Mouse (Mus musculus) liver, adult 2 months (tissue): ENCODE results near the gene Selenoh. TPM values are rescaled to one million over a fixed set of nuclear protein-coding genes. Genes with fewer than 3 reads are reported as not detected.
"Not testable (repeated sequence)": the region's sequence is repeated elsewhere in the genome, so short reads cannot be mapped to it uniquely, and the experiment has no call there.

Source experiments
- DNase-seq: peaks from one replicate; pipeline ENCODE4 v3.0.0-alpha.2; 2011; ENCODE audit warnings: low read depth, low spot score; ENCODE audit errors: extremely low read depth
- H3K27ac ChIP-seq: fragments of 200-500 bp; replicated peaks from 2 replicates; pipeline ENCODE4 v1.5.1; 2012; ENCODE audit warnings: low read depth, mild to moderate bottlenecking, control low read depth, inconsistent platforms, low read length; ENCODE audit not compliant: insufficient read depth
- H3K27me3 ChIP-seq: fragments of 200-500 bp; 2 replicates; pipeline ENCODE4 v1.6.1; 2012; ENCODE audit warnings: mild to moderate bottlenecking, moderate library complexity, low read length, inconsistent platforms; ENCODE audit not compliant: control insufficient read depth, insufficient read depth
- H3K36me3 ChIP-seq: fragments of 200-500 bp; 2 replicates; pipeline ENCODE4 v1.6.1; 2012; ENCODE audit warnings: low read length, inconsistent platforms; ENCODE audit not compliant: control insufficient read depth, insufficient read depth
- H3K4me1 ChIP-seq: fragments of 200-500 bp; 2 replicates; pipeline ENCODE4 v1.6.1; 2011; ENCODE audit warnings: low read length; ENCODE audit not compliant: control insufficient read depth, insufficient read depth
- H3K4me3 ChIP-seq: fragments of 200-500 bp; 2 replicates; pipeline ENCODE4 v1.5.1; 2011; ENCODE audit warnings: low read depth, mild to moderate bottlenecking, control low read depth, low read length, moderate library complexity; ENCODE audit not compliant: insufficient read depth
- H3K79me2 ChIP-seq: fragments of 200-500 bp; 2 replicates; pipeline ENCODE4 v1.6.1; 2012; ENCODE audit warnings: inconsistent platforms, mild to moderate bottlenecking, low read length, moderate library complexity; ENCODE audit not compliant: control insufficient read depth, insufficient read depth
- H3K9ac ChIP-seq: fragments of 200-500 bp; 2 replicates; pipeline ENCODE4 v1.6.1; 2012; ENCODE audit warnings: low read depth, mild to moderate bottlenecking, control low read depth, inconsistent platforms, low read length
- CTCF ChIP-seq: fragments of 200-500 bp; IDR thresholded peaks from 2 replicates; pipeline ENCODE4 v1.5.1; 2011; ENCODE audit warnings: low read depth, low read length, control low read depth
- POLR2A ChIP-seq: fragments of 200-500 bp; IDR thresholded peaks from 2 replicates; pipeline ENCODE4 v1.6.1; 2011; ENCODE audit warnings: low read length, control low read depth; ENCODE audit not compliant: insufficient read depth; ENCODE audit errors: extremely low read depth
- WGBS: fragments of 180-500 bp; shearing (Covaris S2); methylation state at CpG from one replicate; pipeline ENCODE4 v1.1.7; 2018; 5-methylcytosine and 5-hydroxymethylcytosine counted together
- polyA plus RNA-seq: library from polyadenylated mRNA; depleted of rRNA; stranded (reverse); fragments of >200 nt; gene quantifications from 2 replicates; pipeline ENCODE4 v1.2.3, GENCODE M21; 2012
- total RNA-seq: library from RNA; depleted of rRNA; stranded (reverse); fragments of >200 nt; gene quantifications from 2 replicates; pipeline ENCODE4 v1.2.3, GENCODE M21; 2014

Gene Selenoh
- total and polyA plus RNA-seq, 2 experiments = 19.6 to 27.3 TPM

GRCm38 (mm10) chr2:84677968-84678880, 7.7 kb upstream of the Selenoh start, which contains the start of the genes Gm28635 and Med19:
Gene Gm28635, minus strand, starts transcription at chr2:84678041.
Gene Med19, plus strand, starts transcription at chr2:84678402.
- peak within 1 kb of the TSS; percentile 98 for H3K4me3 ChIP-seq
- TF ChIP-seq CTCF (no peak), POLR2A (0 out of 2 replicates have a peak, but pooled peaks have one; percentile 36)
- WGBS = under 1% methylated on average over 44 of the region's 44 CpGs
- H3K36me3 ChIP-seq = peaks cover 21% of the 10 kb centered on the region
- H3K79me2 ChIP-seq = peaks cover 6% of the 10 kb centered on the region; the same call in 1 of the 2 replicates
- peak; percentile 100 for DNase-seq
- no peaks in the 10 kb centered on the region for H3K27me3 ChIP-seq
- H3K9ac ChIP-seq = peak within 1 kb of the TSS; percentile 89
- peaks cover 1% of the 10 kb centered on the region; the same call in 1 of the 2 replicates for H3K4me1 ChIP-seq
- H3K27ac ChIP-seq = peak within 1 kb of the TSS; percentile 52

GRCm38 (mm10) chr2:84677270-84677967, 6.8 kb upstream of the Selenoh start:
- H3K9ac ChIP-seq = peak overlapping the region; percentile 76
- H3K27me3 ChIP-seq = no peaks in the 10 kb centered on the region
- WGBS = 4% methylated on average over 22 of the region's 22 CpGs
- DNase-seq = peak; percentile 52
- H3K4me1 ChIP-seq = peaks cover 1% of the 10 kb centered on the region; the same call in 1 of the 2 replicates
- H3K79me2 ChIP-seq = peaks cover 6% of the 10 kb centered on the region; the same call in 1 of the 2 replicates
- TF ChIP-seq POLR2A = no peak
- peak; percentile 42; the same call in 1 of the 2 replicates for TF ChIP-seq CTCF
- peak overlapping the region; percentile 52 for H3K27ac ChIP-seq
- H3K36me3 ChIP-seq = peaks cover 27% of the 10 kb centered on the region
- peak overlapping the region; percentile 87 for H3K4me3 ChIP-seq

GRCm38 (mm10) chr2:84671535-84671934, 965 bp upstream of the Selenoh start:
- H3K36me3 ChIP-seq = peaks cover 26% of the 10 kb centered on the region
- not testable (repeated sequence) for DNase-seq, H3K27ac ChIP-seq, H3K27me3 ChIP-seq, H3K4me1 ChIP-seq, H3K4me3 ChIP-seq, H3K79me2 ChIP-seq, H3K9ac ChIP-seq
- 76% methylated on average over 4 of the region's 5 CpGs for WGBS

- H3K27ac ChIP-seq = no peak overlapping the region
- WGBS = 5% methylated on average over 39 of the region's 39 CpGs
- DNase-seq = no peak
Measured at GRCm38 (mm10) chr2:84669828-84670568, 572 bp downstream of the Selenoh start.

GRCm38 (mm10) chr2:84666081-84666480, 4.5 kb downstream of the Selenoh start:
- DNase-seq = no peak
- no peak overlapping the region for H3K9ac ChIP-seq
- H3K4me1 ChIP-seq = peaks cover 7% of the 10 kb centered on the region; the same call in 1 of the 2 replicates
- H3K27me3 ChIP-seq = no peaks in the 10 kb centered on the region
- no peak overlapping the region for H3K4me3 ChIP-seq
- TF ChIP-seq CTCF (no peak), POLR2A (no peak)
- no peaks in the 10 kb centered on the region for H3K79me2 ChIP-seq
- H3K27ac ChIP-seq = peak overlapping the region; percentile 46
- H3K36me3 ChIP-seq = no peaks in the 10 kb centered on the region
- WGBS = 73% methylated on average over 12 of the region's 12 CpGs

More at GRCm38 (mm10) chr2:84669828-84670568, 572 bp downstream of the Selenoh start:
- peak overlapping the region; percentile 97 for H3K4me3 ChIP-seq
- peak overlapping the region; percentile 85 for H3K9ac ChIP-seq
- peaks cover 7% of the 10 kb centered on the region; the same call in 1 of the 2 replicates for H3K4me1 ChIP-seq
- no peaks in the 10 kb centered on the region for H3K27me3 ChIP-seq
- TF ChIP-seq POLR2A (no peak), CTCF (no peak)
- no peaks in the 10 kb centered on the region for H3K79me2 ChIP-seq
- peaks cover 19% of the 10 kb centered on the region for H3K36me3 ChIP-seq
